Mouse (Mus musculus): Measurements from ENCODE around the gene Ccnq.
A peak's percentile ranks its signal among the peaks of the same experiment; 100 is the strongest.

Ccnq gene

DNA sequence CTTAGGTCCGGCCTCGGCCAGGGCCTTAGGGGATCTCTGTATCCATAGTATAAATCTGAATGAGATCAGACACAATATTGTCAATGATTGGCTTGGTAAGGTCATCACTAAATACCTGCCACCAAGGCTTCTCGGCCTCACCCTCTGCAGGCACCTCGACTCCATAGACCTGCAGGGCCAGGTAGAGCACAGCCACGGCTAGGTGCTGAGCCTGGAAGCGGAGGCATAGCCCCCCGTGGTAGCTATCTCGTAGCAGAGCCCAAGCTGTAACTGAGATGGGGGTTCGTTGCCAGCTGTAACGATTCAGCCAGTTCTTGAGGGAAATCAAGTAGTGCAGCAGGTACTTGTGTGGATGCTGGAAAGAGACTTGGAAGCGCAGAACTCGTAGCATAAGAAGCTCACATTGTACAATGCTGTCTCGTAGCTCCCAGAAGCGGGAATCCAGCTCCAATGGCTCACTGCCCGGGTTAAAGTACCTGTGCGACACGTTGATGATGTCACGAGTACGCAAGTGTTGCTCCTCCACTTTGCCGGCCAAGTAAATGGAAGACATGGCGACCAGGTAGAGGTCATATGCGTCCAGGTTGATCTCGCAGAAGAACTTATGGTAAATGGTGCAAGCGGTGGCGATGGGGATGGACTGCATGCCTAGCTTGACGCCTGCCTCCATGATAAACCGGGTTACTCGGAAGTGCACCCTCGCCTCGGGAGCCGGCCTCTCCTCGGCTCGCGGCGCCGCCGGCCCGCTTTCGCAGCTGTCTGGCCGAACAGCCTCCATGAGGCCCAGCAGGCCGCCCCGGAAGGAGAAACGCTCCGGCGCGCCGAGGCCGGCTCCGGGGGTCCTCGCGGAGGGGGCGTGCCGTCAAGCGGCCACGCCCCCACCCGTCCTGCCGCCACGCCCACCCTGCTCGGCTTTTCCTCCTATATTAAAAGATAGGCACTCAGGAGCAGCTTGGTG, at the start of gene Ccnq:
Ccnq (minus strand) TSS at position 845 of the 958 bp plus-strand sequence.
- DNase-seq (ENCODE audit: extremely low read depth, low read depth, low spot score), result peak; percentile 18

- DNase-seq (ENCODE audit: extremely low read depth, low read depth, low spot score), result no peak
Measured at GRCm38 (mm10) chr11:78801094-78801493, 49.6 kb upstream of the Ccnq start.

- DNase-seq (ENCODE audit: extremely low read depth, low read depth, low spot score), result no peak
Measured at GRCm38 (mm10) chr11:78796072-78796729, 44.7 kb upstream of the Ccnq start.

GRCm38 (mm10) chr11:78793116-78793515, 41.6 kb upstream of the Ccnq start:
- DNase-seq (ENCODE audit: extremely low read depth, low read depth, low spot score), result no peak

DNA sequence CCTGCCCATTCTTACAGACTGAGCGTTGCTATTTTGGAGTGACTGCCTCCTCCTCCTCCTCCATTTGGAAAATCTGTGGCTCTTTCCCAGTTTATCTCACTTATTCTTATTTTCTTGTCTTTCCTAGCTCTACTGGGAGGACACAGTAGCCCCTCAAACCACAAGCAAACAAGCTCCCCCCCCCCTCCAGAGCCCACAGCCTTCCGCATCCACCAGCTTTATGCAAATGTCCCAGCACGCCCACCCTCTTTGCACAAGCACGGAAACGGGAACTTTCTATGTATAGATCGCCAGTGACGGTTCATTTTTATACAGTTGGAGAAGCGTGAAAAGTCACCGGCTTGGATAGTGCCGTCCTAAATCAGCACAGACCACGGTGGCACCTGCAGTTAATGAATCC, 40.9 kb upstream of the Ccnq start:
- no peak for DNase-seq (ENCODE audit: extremely low read depth, low read depth, low spot score)

- DNase-seq (ENCODE audit: extremely low read depth, low read depth, low spot score), result no peak
Measured at GRCm38 (mm10) chr11:78792055-78792454, 40.5 kb upstream of the Ccnq start.

- peak; percentile 56 for DNase-seq (ENCODE audit: extremely low read depth, low read depth, low spot score)
Measured at GRCm38 (mm10) chr11:78791582-78791981, 40.1 kb upstream of the Ccnq start.

DNA sequence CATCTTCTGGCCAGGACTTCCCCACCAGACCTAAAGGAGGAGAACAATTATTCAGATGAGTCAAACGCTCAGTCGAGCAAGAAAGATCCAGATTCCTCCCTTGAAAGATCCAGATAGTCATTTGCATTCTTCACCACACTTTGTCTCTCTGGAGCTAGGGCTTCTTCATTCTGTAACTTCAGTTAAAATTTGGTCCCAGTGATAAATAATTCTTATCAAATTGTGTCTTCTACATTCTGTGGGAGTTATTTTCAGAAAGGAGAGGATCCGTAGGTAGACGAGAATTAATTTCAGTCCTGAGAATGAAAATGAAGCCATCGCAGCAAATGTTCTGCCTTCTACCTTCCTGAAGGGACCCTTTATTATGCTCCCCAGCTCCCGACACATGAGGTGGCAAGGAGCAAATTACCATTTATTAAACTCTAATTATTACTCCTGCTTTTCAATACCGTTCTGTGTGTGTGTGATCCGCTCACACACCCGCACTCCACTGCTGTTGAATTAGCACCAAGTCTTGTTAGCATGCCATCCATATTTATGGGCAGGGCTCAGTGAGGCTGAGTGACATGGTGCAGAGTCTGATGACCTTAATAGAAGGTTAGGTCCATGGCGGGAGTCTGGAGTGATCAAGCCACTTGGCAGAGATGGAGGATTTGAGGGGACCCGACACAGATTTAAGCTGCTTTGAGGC, 38.0 kb upstream of the Ccnq start:
- no peak for DNase-seq (ENCODE audit: extremely low read depth, low read depth, low spot score)

GRCm38 (mm10) chr11:78786013-78786431, 34.5 kb upstream of the Ccnq start:
- DNase-seq (ENCODE audit: extremely low read depth, low read depth, low spot score), result no peak

DNA sequence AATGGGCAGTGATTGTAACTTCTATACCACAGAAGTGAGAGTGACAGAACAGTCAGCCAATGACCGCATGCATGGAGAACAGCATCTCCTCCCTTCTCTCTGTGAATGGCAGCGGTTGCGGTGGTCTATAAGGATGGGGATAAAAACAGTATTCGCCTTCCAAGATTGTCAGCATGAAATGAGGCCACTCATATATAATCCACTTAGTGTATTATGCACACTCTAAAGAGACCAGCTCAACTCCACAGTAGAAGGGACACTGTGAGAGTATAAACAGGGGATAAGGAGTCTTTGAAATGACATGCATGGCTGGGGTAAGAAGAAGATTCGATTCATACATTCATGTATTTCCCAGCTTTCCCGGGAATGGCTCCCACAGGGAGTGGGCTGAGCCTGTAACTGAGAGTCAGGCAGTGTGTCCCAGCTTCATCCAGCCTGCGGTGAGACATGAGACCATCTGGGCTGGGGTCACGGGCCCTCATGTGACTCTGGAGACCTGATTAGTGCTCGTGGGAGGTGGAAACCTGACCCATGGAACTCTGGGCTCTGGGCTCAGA, 31.3 kb upstream of the Ccnq start:
- no peak for DNase-seq (ENCODE audit: extremely low read depth, low read depth, low spot score)

DNA sequence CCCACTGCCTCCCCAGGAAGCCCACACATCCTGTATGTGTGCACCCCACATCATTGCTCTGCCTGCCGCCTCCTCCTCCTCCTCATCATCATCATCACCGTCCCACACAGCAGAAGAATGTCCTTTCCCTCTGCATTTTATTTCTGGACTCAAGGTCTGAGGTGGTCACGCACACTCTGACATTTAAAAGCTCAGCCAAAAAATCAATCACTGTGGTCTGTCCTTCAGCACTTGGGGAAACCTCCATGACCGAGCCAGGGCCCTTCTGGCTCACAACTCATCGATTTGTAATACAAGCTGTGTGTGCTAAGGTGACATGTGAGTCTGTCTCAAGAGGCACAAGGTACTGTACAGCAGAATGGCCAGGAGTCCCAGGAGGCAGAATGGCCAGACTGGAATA, 30.8 kb upstream of the Ccnq start:
- DNase-seq (ENCODE audit: extremely low read depth, low read depth, low spot score), result no peak

GRCm38 (mm10) chr11:78780571-78780970, 29.0 kb upstream of the Ccnq start:
- no peak for DNase-seq (ENCODE audit: extremely low read depth, low read depth, low spot score)

GRCm38 (mm10) chr11:78780002-78780401, 28.5 kb upstream of the Ccnq start:
- no peak for DNase-seq (ENCODE audit: extremely low read depth, low read depth, low spot score)

GRCm38 (mm10) chr11:78777851-78778680, 26.5 kb upstream of the Ccnq start:
- DNase-seq (ENCODE audit: extremely low read depth, low read depth, low spot score), result no peak

DNA sequence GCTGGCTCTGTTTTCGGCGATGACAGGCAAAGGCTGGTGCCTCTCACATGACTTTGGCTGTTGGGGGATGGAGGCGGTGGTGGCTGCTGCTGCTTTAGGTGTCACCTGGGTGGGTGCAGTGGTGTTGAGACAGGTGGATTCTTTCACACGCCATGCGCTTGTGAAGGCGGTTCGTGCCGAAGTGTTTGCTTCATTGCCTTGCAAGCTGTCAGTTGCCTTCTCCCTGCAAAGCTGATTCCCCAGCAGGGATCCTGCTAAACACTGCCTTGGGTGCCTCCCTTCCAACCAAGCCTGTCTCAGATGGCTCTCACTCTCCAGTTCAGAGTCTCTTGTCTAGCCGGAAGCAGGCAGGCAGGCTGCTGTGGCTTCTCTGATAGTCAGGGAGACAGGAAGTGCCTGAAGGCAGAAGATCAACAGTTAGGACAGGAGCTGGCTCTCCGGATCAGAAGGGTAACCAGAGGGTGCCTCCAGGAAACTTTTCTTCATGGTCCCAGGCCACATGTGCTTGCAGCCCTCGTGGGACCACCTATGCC, 20.3 kb upstream of the Ccnq start:
- no peak for DNase-seq (ENCODE audit: extremely low read depth, low read depth, low spot score)

- DNase-seq (ENCODE audit: extremely low read depth, low read depth, low spot score), result no peak
Measured at GRCm38 (mm10) chr11:78770436-78770835, 18.9 kb upstream of the Ccnq start.

GRCm38 (mm10) chr11:78768778-78769177, 17.2 kb upstream of the Ccnq start:
- no peak for DNase-seq (ENCODE audit: extremely low read depth, low read depth, low spot score)

DNA sequence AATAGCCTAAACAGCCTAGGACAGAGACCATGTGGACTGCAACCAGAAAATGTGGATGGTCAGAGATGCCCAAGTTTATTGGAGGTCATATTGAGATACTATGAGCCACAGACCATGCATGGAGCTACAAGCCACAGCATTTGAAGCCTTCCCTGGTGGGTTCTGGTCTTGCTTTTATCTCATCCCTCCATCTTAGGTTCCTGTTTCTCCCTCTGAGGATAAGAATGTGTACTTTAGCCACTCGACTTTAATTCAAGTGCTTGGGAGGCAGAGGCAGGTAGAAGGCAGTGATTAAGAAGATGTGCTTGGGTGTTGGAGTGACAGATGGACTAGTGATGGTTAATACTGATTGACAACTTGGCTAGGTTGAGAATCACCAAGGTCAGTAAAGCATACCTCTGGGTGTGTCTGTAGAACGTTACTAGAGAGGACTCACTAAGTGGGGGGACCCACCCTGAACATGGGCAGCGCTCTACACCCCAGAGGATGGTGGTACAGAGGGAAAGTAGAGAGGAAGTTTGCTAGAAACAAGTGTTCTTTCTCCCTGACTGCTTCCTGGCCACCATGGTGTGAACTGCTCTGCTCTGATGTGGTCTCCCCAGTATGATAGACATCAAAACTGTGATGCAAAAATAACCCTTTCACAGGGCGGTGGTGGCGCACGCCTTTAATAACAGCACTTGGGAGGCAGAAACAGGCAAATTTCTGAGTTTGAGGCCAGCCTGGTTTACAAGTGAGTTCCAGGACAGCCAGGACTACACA, 14.7 kb upstream of the Ccnq start:
- DNase-seq (ENCODE audit: extremely low read depth, low read depth, low spot score), result no peak

GRCm38 (mm10) chr11:78764820-78765219, 13.3 kb upstream of the Ccnq start:
- no peak for DNase-seq (ENCODE audit: extremely low read depth, low read depth, low spot score)

Data from fat pad, adult 2 months (tissue).